Comparison of ENCODE assay signal across 9 mouse cellular contexts in genomic region chr16:10571820-10572219, GRCm38 (mm10). TPM values are rescaled to one million over a fixed set of nuclear protein-coding genes. Genes with fewer than 3 reads are reported as not detected.
DNase-seq lines count a peak whose midpoint lies in the region; ATAC-seq lines count a peak whose summit lies in the region.
"Had no signal": no experiment of that assay in that cellular context is flagged by ENCODE, and none has a peak within 500 bp of the region (broad histone marks: within the 10 kb centered on the region; RNA-seq: fewer than 3 reads in every experiment).

No protein-coding gene starts in this region.

- H3K4me2 ChIP-seq in forebrain, embryonic 14.5 days (ENCODE audit: low read length): no peak overlapping the region
- no peak overlapping the region for H3K4me2 ChIP-seq in forebrain, embryonic 16.5 days (ENCODE audit: low read length)
- no peak overlapping the region for H3K4me2 ChIP-seq in midbrain, embryonic 14.5 days (ENCODE audit: low read length)
- H3K4me2 ChIP-seq in midbrain, embryonic 13.5 days (replicated peaks): no peak overlapping the region
- H3K4me2 ChIP-seq: limb, embryonic 13.5 days had no signal

- peak; percentile 44 for DNase-seq in forebrain, embryonic 14.5 days (ENCODE audit: low spot score)
- DNase-seq in midbrain, embryonic 14.5 days: peak; percentile 44
- peak; percentile 56 for DNase-seq in embryo, embryonic 11 days
- DNase-seq in splenic B cell, adult 2 months (ENCODE audit: low read depth, low spot score): peak; percentile 36
- no peak for DNase-seq in adrenal gland, adult 18-20 months (ENCODE audit: low spot score in 2 of 2)
- no peak for DNase-seq in urinary bladder, adult 2 months (ENCODE audit: low spot score)

- ATAC-seq in forebrain, embryonic 14.5 days: no peak
- ATAC-seq in forebrain, embryonic 16.5 days: no peak
- ATAC-seq in midbrain, embryonic 14.5 days (ENCODE audit: low FRiP score, low TSS enrichment): no peak
- no peak for ATAC-seq in midbrain, embryonic 13.5 days

- H3K9me3 ChIP-seq in forebrain, embryonic 14.5 days (replicated peaks; ENCODE audit: control insufficient read depth, low read length): no peaks in the 10 kb centered on the region
- no peaks in the 10 kb centered on the region for H3K9me3 ChIP-seq in forebrain, embryonic 16.5 days (ENCODE audit: control insufficient read depth, low read length)
- no peaks in the 10 kb centered on the region for H3K9me3 ChIP-seq in midbrain, embryonic 14.5 days (ENCODE audit: control insufficient read depth, low read length)
- no peaks in the 10 kb centered on the region for H3K9me3 ChIP-seq in midbrain, embryonic 13.5 days
- H3K9me3 ChIP-seq: limb, embryonic 13.5 days had no signal

- H3K36me3 ChIP-seq in forebrain, embryonic 14.5 days (ENCODE audit: control insufficient read depth, insufficient read depth, low read length): peaks cover 64% of the 10 kb centered on the region
- H3K36me3 ChIP-seq in forebrain, embryonic 16.5 days (ENCODE audit: control insufficient read depth, insufficient read depth): 0 out of 2 replicates have a peak, but pooled peaks cover 4% of the 10 kb centered on the region
- H3K36me3 ChIP-seq in midbrain, embryonic 14.5 days (ENCODE audit: control insufficient read depth, insufficient read depth, low read length): peaks cover 84% of the 10 kb centered on the region
- peaks cover 87% of the 10 kb centered on the region for H3K36me3 ChIP-seq in midbrain, embryonic 13.5 days
- peaks cover 8% of the 10 kb centered on the region for H3K36me3 ChIP-seq in splenic B cell, adult 2 months (ENCODE audit: control insufficient read depth, insufficient read depth, low read length, poor library complexity, severe bottlenecking)

- H3K27ac ChIP-seq in forebrain, embryonic 14.5 days (ENCODE audit: low read depth, low read length): no peak overlapping the region
- no peak overlapping the region for H3K27ac ChIP-seq in forebrain, embryonic 16.5 days (ENCODE audit: low read length)
- H3K27ac ChIP-seq in midbrain, embryonic 14.5 days (replicated peaks; ENCODE audit: low read depth, low read length): no peak overlapping the region
- H3K27ac ChIP-seq in midbrain, embryonic 13.5 days: no peak overlapping the region
- H3K27ac ChIP-seq: limb, embryonic 13.5 days had no signal

- no peaks in the 10 kb centered on the region for H3K27me3 ChIP-seq in forebrain, embryonic 14.5 days (replicated peaks; ENCODE audit: control insufficient read depth, insufficient read depth, low read length)
- H3K27me3 ChIP-seq in forebrain, embryonic 16.5 days (replicated peaks; ENCODE audit: control insufficient read depth, insufficient read depth, low read length): no peaks in the 10 kb centered on the region
- no peaks in the 10 kb centered on the region for H3K27me3 ChIP-seq in midbrain, embryonic 14.5 days (ENCODE audit: control insufficient read depth, insufficient read depth, low read length)
- H3K27me3 ChIP-seq in midbrain, embryonic 13.5 days: no peaks in the 10 kb centered on the region
- H3K27me3 ChIP-seq in splenic B cell, adult 2 months (ENCODE audit: control insufficient read depth, insufficient read depth, low read length, poor library complexity, severe bottlenecking): no peaks in the 10 kb centered on the region

- 59% methylated on average over 2 of the region's 2 CpGs for WGBS in forebrain, embryonic 14.5 days
- 55% methylated on average over 2 of the region's 2 CpGs for WGBS in forebrain, embryonic 16.5 days
- 69% methylated on average over 2 of the region's 2 CpGs for WGBS in midbrain, embryonic 14.5 days
- 54% methylated on average over 2 of the region's 2 CpGs for WGBS in midbrain, embryonic 13.5 days

- H3K9ac ChIP-seq in forebrain, embryonic 14.5 days (ENCODE audit: low read length): no peak overlapping the region
- no peak overlapping the region for H3K9ac ChIP-seq in forebrain, embryonic 16.5 days (replicated peaks; ENCODE audit: low read depth, low read length)
- no peak overlapping the region for H3K9ac ChIP-seq in midbrain, embryonic 14.5 days (replicated peaks; ENCODE audit: low read length)
- no peak overlapping the region for H3K9ac ChIP-seq in midbrain, embryonic 13.5 days (replicated peaks)
- H3K9ac ChIP-seq: limb, embryonic 13.5 days had no signal

- H3K4me1 ChIP-seq in forebrain, embryonic 14.5 days (ENCODE audit: control insufficient read depth, insufficient read depth, low read length): no peaks in the 10 kb centered on the region
- no peaks in the 10 kb centered on the region for H3K4me1 ChIP-seq in forebrain, embryonic 16.5 days (replicated peaks; ENCODE audit: control insufficient read depth, insufficient read depth, low read length)
- no peaks in the 10 kb centered on the region for H3K4me1 ChIP-seq in midbrain, embryonic 14.5 days (ENCODE audit: control insufficient read depth, insufficient read depth, low read length)
- no peaks in the 10 kb centered on the region for H3K4me1 ChIP-seq in midbrain, embryonic 13.5 days (replicated peaks)

- no peak overlapping the region for H3K4me3 ChIP-seq in forebrain, embryonic 14.5 days (ENCODE audit: low read depth, low read length)
- H3K4me3 ChIP-seq in forebrain, embryonic 16.5 days (replicated peaks; ENCODE audit: low read length): no peak overlapping the region
- H3K4me3 ChIP-seq in midbrain, embryonic 14.5 days (replicated peaks; ENCODE audit: low read depth, low read length): no peak overlapping the region
- H3K4me3 ChIP-seq in midbrain, embryonic 13.5 days (replicated peaks): no peak overlapping the region
- H3K4me3 ChIP-seq: limb, embryonic 13.5 days had no signal

RNA-seq across cellular contexts. Expression of gene Clec16a, which starts 26.7 kb away (rescaled TPM):
- 50.2 and 65.6 TPM in 2 replicates for polyA plus RNA-seq in forebrain, embryonic 14.5 days (2014; fragmentation: Nextera tagmentation; extraction: Ambion mirVana)
- 69.0 and 72.8 TPM in 2 replicates for polyA plus RNA-seq in forebrain, embryonic 16.5 days (2015; fragmentation: Nextera tagmentation; extraction: Ambion mirVana)
- polyA plus RNA-seq in midbrain, embryonic 14.5 days (2014; fragmentation: Nextera tagmentation; extraction: Ambion mirVana): 78.4 and 79.3 TPM in 2 replicates
- polyA plus RNA-seq in midbrain, embryonic 13.5 days (2015; fragmentation: Nextera tagmentation; extraction: Ambion mirVana): 65.7 and 70.2 TPM in 2 replicates
- 10 to 100 TPM; 47.4 to 52.2 TPM for total RNA-seq in adrenal gland, adult 18-20 months (2021)
- 10.0 and 12.8 TPM in 2 replicates for polyA plus RNA-seq in urinary bladder, adult 2 months (2012; rRNA removed)

RNA-seq across cellular contexts. Expression of gene Dexi, which starts 29.0 kb away (rescaled TPM):
- 16.9 and 21.6 TPM in 2 replicates for polyA plus RNA-seq in forebrain, embryonic 14.5 days (2014; fragmentation: Nextera tagmentation; extraction: Ambion mirVana)
- polyA plus RNA-seq in forebrain, embryonic 16.5 days (2015; fragmentation: Nextera tagmentation; extraction: Ambion mirVana): 14.8 and 14.9 TPM in 2 replicates
- polyA plus RNA-seq in midbrain, embryonic 14.5 days (2014; fragmentation: Nextera tagmentation; extraction: Ambion mirVana): 21.8 and 25.3 TPM in 2 replicates
- polyA plus RNA-seq in midbrain, embryonic 13.5 days (2015; fragmentation: Nextera tagmentation; extraction: Ambion mirVana): 14.8 and 18.2 TPM in 2 replicates
- 10 to 100 TPM; 20.2 to 25.8 TPM for total RNA-seq in adrenal gland, adult 18-20 months (2021)
- 32.1 and 35.1 TPM in 2 replicates for polyA plus RNA-seq in urinary bladder, adult 2 months (2012; rRNA removed)

Comparison
In these comparisons a context has a peak if more than half of its experiments do, and no peak if none do; other contexts are left out.
1. DNase-seq: peak in forebrain, embryonic 14.5 days (single experiment), midbrain, embryonic 14.5 days (single experiment), embryo, embryonic 11 days (single experiment) and splenic B cell, adult 2 months (single experiment); none in adrenal gland, adult 18-20 months (0 of 2) and urinary bladder, adult 2 months (single experiment).